Mouse (Mus musculus): ENCODE results near the gene Lrpprc. TPM values are rescaled to one million over a fixed set of nuclear protein-coding genes. Genes with fewer than 3 reads are reported as not detected.

The Lrpprc gene
- polyA plus RNA-seq, 1 experiment from 2014 or later, result 52.3 TPM

DNA sequence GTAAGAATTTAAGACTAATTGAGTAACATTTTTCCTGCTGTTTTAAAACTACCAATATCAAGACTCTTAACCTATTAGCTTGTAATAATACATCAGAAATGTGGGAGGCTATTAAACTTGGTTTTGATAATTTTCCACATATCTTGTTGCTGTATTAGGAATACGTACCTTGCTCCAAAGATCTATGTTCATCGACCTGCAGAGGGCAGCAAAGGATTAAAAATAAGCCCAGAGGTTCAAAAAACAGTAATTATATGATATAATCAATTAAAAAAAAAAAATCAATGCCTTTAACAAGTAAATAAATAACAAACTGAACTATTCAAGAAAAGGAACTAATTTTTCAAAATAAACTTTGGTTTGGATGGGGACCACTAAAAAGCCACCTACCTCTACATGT lies 34.5 kb downstream of the Lrpprc start:
- 81% methylated on average over 2 of the region's 2 CpGs for WGBS
- Histone ChIP-seq H3K27me3 (no peaks in the 10 kb centered on the region), H3K9me3 (replicated peaks) (no peaks in the 10 kb centered on the region), H3K9ac (no peak overlapping the region), H3K4me3 (no peak overlapping the region), H3K4me2 (replicated peaks) (no peak overlapping the region), H3K4me1 (peaks cover 21% of the 10 kb centered on the region), H3K27ac (no peak overlapping the region), H3K36me3 (peaks cover 9% of the 10 kb centered on the region; the same call in 1 of the 2 replicates)
- no peak for ATAC-seq (ENCODE audit: low FRiP score)

GRCm38 (mm10) chr17:84753489-84753888 lies 37.1 kb downstream of the Lrpprc start:
- 0 out of 2 replicates have a peak, but pooled peaks have one; percentile 19 for ATAC-seq (ENCODE audit: low FRiP score)
- Histone ChIP-seq H3K27ac (no peak overlapping the region), H3K36me3 (peaks cover 2% of the 10 kb centered on the region; the same call in 1 of the 2 replicates), H3K4me2 (replicated peaks) (no peak overlapping the region), H3K9me3 (replicated peaks) (no peaks in the 10 kb centered on the region), H3K4me1 (peaks cover 38% of the 10 kb centered on the region), H3K9ac (no peak overlapping the region), H3K4me3 (no peak overlapping the region), H3K27me3 (no peaks in the 10 kb centered on the region)
- 56% methylated on average over 5 of the region's 5 CpGs for WGBS

DNA sequence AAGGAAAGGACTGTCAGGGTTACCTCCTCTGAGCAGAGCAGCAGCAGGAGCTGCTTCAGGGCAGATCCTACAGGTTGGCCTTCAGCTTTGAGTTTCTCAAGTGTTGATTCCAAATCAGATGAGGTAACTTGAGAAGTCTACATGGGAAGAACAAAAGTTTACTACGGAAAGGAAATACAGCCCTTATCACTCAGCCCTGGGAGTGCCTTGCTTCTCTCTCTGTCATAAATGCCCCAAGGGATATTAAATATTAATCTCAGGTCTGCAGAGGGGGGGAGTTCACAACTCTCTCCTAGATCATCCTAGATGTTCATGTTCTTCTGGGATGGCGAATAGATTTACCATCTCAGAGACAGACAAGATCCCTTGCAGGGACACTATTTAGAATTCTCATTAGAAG lies 38.3 kb downstream of the Lrpprc start:
- Histone ChIP-seq H3K4me3 (no peak overlapping the region), H3K4me2 (replicated peaks) (no peak overlapping the region), H3K9ac (no peak overlapping the region), H3K27me3 (no peaks in the 10 kb centered on the region), H3K4me1 (peaks cover 34% of the 10 kb centered on the region), H3K9me3 (replicated peaks) (no peaks in the 10 kb centered on the region), H3K27ac (peak overlapping the region; percentile 48), H3K36me3 (peaks cover 4% of the 10 kb centered on the region; the same call in 1 of the 2 replicates)
- WGBS, result 77% methylated on average over 2 of the region's 2 CpGs
- ATAC-seq (ENCODE audit: low FRiP score), result no peak

- Histone ChIP-seq H3K4me1 (peaks cover 34% of the 10 kb centered on the region), H3K27me3 (no peaks in the 10 kb centered on the region), H3K4me3 (no peak overlapping the region), H3K36me3 (peaks cover 4% of the 10 kb centered on the region; the same call in 1 of the 2 replicates), H3K9me3 (replicated peaks) (no peaks in the 10 kb centered on the region), H3K27ac (peak overlapping the region; percentile 52), H3K4me2 (replicated peaks) (no peak overlapping the region), H3K9ac (no peak overlapping the region)
- 59% methylated on average over 8 of the region's 8 CpGs for WGBS
- peak; percentile 62 for ATAC-seq (ENCODE audit: low FRiP score)
Measured at GRCm38 (mm10) chr17:84751630-84752191, 38.9 kb downstream of the Lrpprc start.

GRCm38 (mm10) chr17:84750130-84750529 lies 40.5 kb downstream of the Lrpprc start:
- Histone ChIP-seq H3K27ac (no peak overlapping the region), H3K4me1 (peaks cover 34% of the 10 kb centered on the region), H3K27me3 (no peaks in the 10 kb centered on the region), H3K9ac (no peak overlapping the region), H3K9me3 (replicated peaks) (no peaks in the 10 kb centered on the region), H3K36me3 (peaks cover 4% of the 10 kb centered on the region; the same call in 1 of the 2 replicates), H3K4me2 (replicated peaks) (no peak overlapping the region), H3K4me3 (no peak overlapping the region)
- WGBS, result 40% methylated on average over 4 of the region's 4 CpGs
- peak; percentile 33; the same call in 1 of the 2 replicates for ATAC-seq (ENCODE audit: low FRiP score)

GRCm38 (mm10) chr17:84749297-84749696 lies 41.3 kb downstream of the Lrpprc start:
- peak; percentile 51 for ATAC-seq (ENCODE audit: low FRiP score)
- Histone ChIP-seq H3K4me3 (no peak overlapping the region), H3K4me2 (replicated peaks) (no peak overlapping the region), H3K36me3 (peaks cover 4% of the 10 kb centered on the region; the same call in 1 of the 2 replicates), H3K4me1 (peaks cover 34% of the 10 kb centered on the region), H3K27me3 (no peaks in the 10 kb centered on the region), H3K27ac (no peak overlapping the region), H3K9ac (no peak overlapping the region), H3K9me3 (replicated peaks) (no peaks in the 10 kb centered on the region)
- 48% methylated on average over 8 of the region's 8 CpGs for WGBS

GRCm38 (mm10) chr17:84748152-84748682 lies 42.4 kb downstream of the Lrpprc start:
- Histone ChIP-seq H3K27me3 (no peaks in the 10 kb centered on the region), H3K27ac (no peak overlapping the region), H3K4me1 (peaks cover 34% of the 10 kb centered on the region), H3K9ac (no peak overlapping the region), H3K36me3 (peaks cover 4% of the 10 kb centered on the region; the same call in 1 of the 2 replicates), H3K4me3 (no peak overlapping the region), H3K4me2 (replicated peaks) (no peak overlapping the region), H3K9me3 (replicated peaks) (no peaks in the 10 kb centered on the region)
- 94% methylated on average over 9 of the region's 9 CpGs for WGBS
- no peak for ATAC-seq (ENCODE audit: low FRiP score)

DNA sequence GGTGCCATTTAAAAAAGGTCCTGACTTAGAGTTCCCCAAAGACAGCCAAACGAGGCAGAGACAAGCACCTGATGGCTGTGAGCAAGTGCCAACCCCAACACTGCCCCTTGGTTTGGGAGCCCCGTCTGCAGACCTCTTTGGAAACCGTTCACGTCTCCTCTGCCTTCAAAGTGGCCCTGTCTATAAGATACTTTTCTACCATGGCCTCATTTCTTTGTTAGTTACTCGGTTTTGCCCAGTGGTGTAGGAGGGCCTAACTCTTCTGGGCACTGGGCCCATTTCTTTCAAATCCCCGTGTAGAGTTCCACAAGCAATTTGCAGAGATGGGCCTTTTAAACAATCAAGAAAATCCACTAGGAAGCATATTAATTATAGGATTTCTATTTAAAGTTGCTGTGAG lies 43.4 kb downstream of the Lrpprc start:
- H3K27ac ChIP-seq, result no peak overlapping the region
- no peak overlapping the region for H3K4me2 ChIP-seq (replicated peaks)
- peaks cover 34% of the 10 kb centered on the region for H3K4me1 ChIP-seq
- peaks cover 4% of the 10 kb centered on the region; the same call in 1 of the 2 replicates for H3K36me3 ChIP-seq
- no peaks in the 10 kb centered on the region for H3K9me3 ChIP-seq (replicated peaks)
- ATAC-seq (ENCODE audit: low FRiP score), result no peak
- H3K27me3 ChIP-seq, result no peaks in the 10 kb centered on the region
- WGBS, result 81% methylated on average over 6 of the region's 6 CpGs
- H3K4me3 ChIP-seq, result no peak overlapping the region
- H3K9ac ChIP-seq, result no peak overlapping the region

- peaks cover 17% of the 10 kb centered on the region for H3K4me1 ChIP-seq
- no peak for ATAC-seq (ENCODE audit: low FRiP score)
Measured at GRCm38 (mm10) chr17:84745001-84745400, 45.6 kb downstream of the Lrpprc start.

GRCm38 (mm10) chr17:84744256-84744655 lies 46.3 kb downstream of the Lrpprc start:
- H3K27ac ChIP-seq, result no peak overlapping the region
- no peak overlapping the region for H3K4me3 ChIP-seq
- no peak overlapping the region for H3K4me2 ChIP-seq (replicated peaks)
- ATAC-seq (ENCODE audit: low FRiP score), result no peak
- H3K27me3 ChIP-seq, result no peaks in the 10 kb centered on the region
- no peak overlapping the region for H3K9ac ChIP-seq
- 66% methylated on average over 4 of the region's 4 CpGs for WGBS
- H3K36me3 ChIP-seq, result peaks cover 4% of the 10 kb centered on the region; the same call in 1 of the 2 replicates
- no peaks in the 10 kb centered on the region for H3K9me3 ChIP-seq (replicated peaks)
- peaks cover 14% of the 10 kb centered on the region for H3K4me1 ChIP-seq

More at GRCm38 (mm10) chr17:84745001-84745400, 45.6 kb downstream of the Lrpprc start:
- no peaks in the 10 kb centered on the region for H3K9me3 ChIP-seq (replicated peaks)
- no peak overlapping the region for H3K4me3 ChIP-seq
- peaks cover 4% of the 10 kb centered on the region; the same call in 1 of the 2 replicates for H3K36me3 ChIP-seq
- H3K27ac ChIP-seq, result no peak overlapping the region
- H3K27me3 ChIP-seq, result no peaks in the 10 kb centered on the region
- H3K4me2 ChIP-seq (replicated peaks), result no peak overlapping the region
- H3K9ac ChIP-seq, result no peak overlapping the region
- WGBS, result 53% methylated on average over 9 of the region's 9 CpGs

GRCm38 (mm10) chr17:84738073-84738797 lies 52.4 kb downstream of the Lrpprc start:
- Histone ChIP-seq H3K9ac (no peak overlapping the region), H3K4me3 (no peak overlapping the region), H3K9me3 (replicated peaks) (no peaks in the 10 kb centered on the region), H3K36me3 (no peaks in the 10 kb centered on the region), H3K27ac (no peak overlapping the region), H3K27me3 (no peaks in the 10 kb centered on the region), H3K4me1 (0 out of 2 replicates have a peak, but pooled peaks cover 2% of the 10 kb centered on the region), H3K4me2 (replicated peaks) (no peak overlapping the region)
- WGBS, result 80% methylated on average over 9 of the region's 9 CpGs
- no peak for ATAC-seq (ENCODE audit: low FRiP score)

GRCm38 (mm10) chr17:84736719-84737118 lies 53.9 kb downstream of the Lrpprc start:
- no peaks in the 10 kb centered on the region for H3K27me3 ChIP-seq
- H3K9ac ChIP-seq, result no peak overlapping the region
- 69% methylated on average over 9 of the region's 9 CpGs for WGBS
- no peak for ATAC-seq (ENCODE audit: low FRiP score)
- no peaks in the 10 kb centered on the region for H3K9me3 ChIP-seq (replicated peaks)
- no peaks in the 10 kb centered on the region for H3K4me1 ChIP-seq
- H3K4me2 ChIP-seq (replicated peaks), result no peak overlapping the region
- H3K4me3 ChIP-seq, result no peak overlapping the region
- no peaks in the 10 kb centered on the region for H3K36me3 ChIP-seq
- no peak overlapping the region for H3K27ac ChIP-seq
